13 mouse cellular contexts compared by ENCODE assay signal in the genomic region with DNA sequence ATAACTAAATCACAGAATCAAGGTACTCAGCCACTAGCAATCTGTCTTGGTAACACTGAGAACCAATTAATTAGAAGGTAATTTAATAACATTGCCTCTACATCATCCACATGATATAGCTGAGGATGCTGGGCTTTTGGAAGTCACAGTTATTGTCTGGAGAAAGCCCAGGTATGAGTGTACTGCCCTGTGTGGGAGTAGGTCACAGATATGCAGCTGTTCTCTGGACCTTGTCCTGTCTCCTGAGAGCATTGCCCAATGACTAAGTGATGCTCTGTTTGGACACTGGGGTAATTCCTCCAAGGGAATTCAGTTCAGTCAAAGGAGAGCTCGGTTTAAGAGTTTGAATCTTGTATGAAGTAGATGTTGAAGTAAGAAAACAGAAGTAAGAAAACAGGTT.
"Had no signal": no experiment of that assay in that cellular context is flagged by ENCODE, and none has a peak within 500 bp of the region (broad histone marks: within the 10 kb centered on the region; RNA-seq: fewer than 3 reads in every experiment).

No protein-coding gene starts in this region.

- H3K4me1 ChIP-seq: limb, embryonic 15.5 days; megakaryocyte, embryonic 14.5 days had no signal

- H3K36me3 ChIP-seq: limb, embryonic 15.5 days; midbrain, embryonic 15.5 days; neural tube, embryonic 15.5 days had no signal

- H3K27ac ChIP-seq: kidney, postnatal 0 days; limb, embryonic 15.5 days; liver, embryonic 14.5 days; midbrain, embryonic 15.5 days; neural tube, embryonic 15.5 days had no signal

- H3K4me3 ChIP-seq: limb, embryonic 15.5 days; megakaryocyte, embryonic 14.5 days; midbrain, embryonic 15.5 days; neural tube, embryonic 15.5 days had no signal

- DNase-seq: kidney, adult 8-10 months; kidney, postnatal 36 days; lung, embryonic 14.5 days; lung, postnatal 10 days; lung, postnatal 4 days; right cerebral cortex, postnatal 4 days; thymus, postnatal 4 days had no signal

- H3K27me3 ChIP-seq: limb, embryonic 15.5 days; midbrain, embryonic 15.5 days; neural tube, embryonic 15.5 days had no signal
